In genomic region chr1:163305956-163306355, GRCm38 (mm10) we compare ENCODE assay signal across 16 mouse cellular contexts. TPM values are rescaled to one million over a fixed set of nuclear protein-coding genes. Genes with fewer than 3 reads are reported as not detected.
DNase-seq lines count a peak whose midpoint lies in the region; ATAC-seq and TF ChIP-seq lines count a peak whose summit lies in the region.
"Had no signal": no experiment of that assay in that cellular context is flagged by ENCODE, and none has a peak within 500 bp of the region (broad histone marks: within the 10 kb centered on the region; RNA-seq: fewer than 3 reads in every experiment).

No protein-coding gene starts in this region.

- ATAC-seq in heart, postnatal 0 days (ENCODE audit: insufficient read depth, low read depth), result no peak
- no peak for ATAC-seq in embryonic facial prominence, embryonic 11.5 days (replicated peaks; ENCODE audit: insufficient number of reproducible peaks, low FRiP score, low TSS enrichment, low read depth)
- ATAC-seq in stomach, postnatal 0 days (ENCODE audit: low FRiP score, low TSS enrichment), result no peak
- no peak for ATAC-seq in megakaryocyte, adult 5-6 weeks (ENCODE audit: poor library complexity, severe bottlenecking)
- ATAC-seq: CD4-positive, CD25-positive, alpha-beta regulatory T cell, adult 4 months; inflammation-experienced regulatory T-cells, adult 6 months had no signal

- peaks cover 32% of the 10 kb centered on the region for H3K27me3 ChIP-seq in heart, postnatal 0 days (ENCODE audit: control insufficient read depth, insufficient read depth, low read length)
- H3K27me3 ChIP-seq in embryonic facial prominence, embryonic 11.5 days (ENCODE audit: control insufficient read depth, insufficient read depth, low read length), result no peaks in the 10 kb centered on the region
- H3K27me3 ChIP-seq in stomach, postnatal 0 days (ENCODE audit: control insufficient read depth, insufficient read depth, low read length), result peaks cover 10% of the 10 kb centered on the region; the same call in 1 of the 2 replicates

- 40% methylated on average over 1 of the region's 1 CpGs for WGBS in heart, postnatal 0 days
- WGBS in embryonic facial prominence, embryonic 11.5 days, result 27% methylated on average over 1 of the region's 1 CpGs
- WGBS in stomach, postnatal 0 days, result 64% methylated on average over 1 of the region's 1 CpGs

- peaks cover 5% of the 10 kb centered on the region; the same call in 1 of the 2 replicates for H3K4me1 ChIP-seq in heart, postnatal 0 days (ENCODE audit: control insufficient read depth, insufficient read depth)
- H3K4me1 ChIP-seq in embryonic facial prominence, embryonic 11.5 days (ENCODE audit: control insufficient read depth, insufficient read depth, low read length), result no peaks in the 10 kb centered on the region; the same call in 1 of the 2 replicates
- H3K4me1 ChIP-seq in stomach, postnatal 0 days (replicated peaks; ENCODE audit: control insufficient read depth, insufficient read depth), result no peaks in the 10 kb centered on the region

- TF ChIP-seq CTCF in heart, postnatal 0 days (IDR thresholded peaks at IDR 0.05; ENCODE audit: low read depth), result peak; percentile 36
- TF ChIP-seq CTCF in stomach, postnatal 0 days (IDR thresholded peaks at IDR 0.05; ENCODE audit: low read depth), result peak; percentile 37

- no peak overlapping the region for H3K4me3 ChIP-seq in heart, postnatal 0 days (ENCODE audit: low read depth, low read length)
- 0 out of 2 replicates have a peak overlapping the region, but pooled peaks have one; percentile 7 for H3K4me3 ChIP-seq in embryonic facial prominence, embryonic 11.5 days (ENCODE audit: low read depth, low read length)
- no peak overlapping the region for H3K4me3 ChIP-seq in stomach, postnatal 0 days (ENCODE audit: low read depth, low read length)
- H3K4me3 ChIP-seq: erythroblast, embryonic 14.5 days; midbrain, embryonic 12.5 days; neural tube, embryonic 13.5 days had no signal

- no peak overlapping the region for H3K27ac ChIP-seq in heart, postnatal 0 days (ENCODE audit: low read depth)
- H3K27ac ChIP-seq in embryonic facial prominence, embryonic 11.5 days (replicated peaks; ENCODE audit: low read depth, low read length), result no peak overlapping the region
- no peak overlapping the region for H3K27ac ChIP-seq in stomach, postnatal 0 days (replicated peaks)
- H3K27ac ChIP-seq: midbrain, embryonic 12.5 days; neural tube, embryonic 13.5 days had no signal

- H3K9me3 ChIP-seq in heart, postnatal 0 days (replicated peaks; ENCODE audit: control insufficient read depth, low read length), result no peaks in the 10 kb centered on the region
- H3K9me3 ChIP-seq in embryonic facial prominence, embryonic 11.5 days (replicated peaks; ENCODE audit: control insufficient read depth, low read length), result no peaks in the 10 kb centered on the region
- no peaks in the 10 kb centered on the region for H3K9me3 ChIP-seq in stomach, postnatal 0 days (ENCODE audit: control insufficient read depth, low read length)
- H3K9me3 ChIP-seq: midbrain, embryonic 12.5 days; neural tube, embryonic 13.5 days had no signal

- DNase-seq in heart, postnatal 0 days (ENCODE audit: low spot score), result no peak
- no peak for DNase-seq in heart, postnatal 36 days
- peak; percentile 16 for DNase-seq in lung, postnatal 10 days
- no peak for DNase-seq in lung, postnatal 25 days (ENCODE audit: low spot score)
- DNase-seq in embryonic facial prominence, embryonic 11.5 days (ENCODE audit: low spot score), result peak; percentile 59
- DNase-seq in stomach, postnatal 0 days (ENCODE audit: low spot score), result no peak
- DNase-seq: cerebellum, adult 2 months; gastrocnemius, postnatal 10 days; lung, adult 2 months; thymus, postnatal 14 days had no signal

- intact Hi-C loops in heart, postnatal 36 days (cut with DNase I), result no loop called here

- TF ChIP-seq EP300 in heart, postnatal 0 days (IDR thresholded peaks at IDR 0.05; ENCODE audit: low read depth), result no peak
- TF ChIP-seq EP300 in stomach, postnatal 0 days (optimal IDR thresholded peaks at IDR 0.05), result no peak

- H3K9ac ChIP-seq in heart, postnatal 0 days (replicated peaks; ENCODE audit: low read depth, low read length), result no peak overlapping the region
- H3K9ac ChIP-seq in embryonic facial prominence, embryonic 11.5 days (replicated peaks; ENCODE audit: low read length), result no peak overlapping the region
- H3K9ac ChIP-seq in stomach, postnatal 0 days (ENCODE audit: low read length), result no peak overlapping the region
- H3K9ac ChIP-seq: midbrain, embryonic 12.5 days; neural tube, embryonic 13.5 days had no signal

- no peak overlapping the region for H3K4me2 ChIP-seq in heart, postnatal 0 days (ENCODE audit: low read depth, low read length)
- H3K4me2 ChIP-seq in embryonic facial prominence, embryonic 11.5 days (ENCODE audit: low read depth, low read length), result no peak overlapping the region
- H3K4me2 ChIP-seq in stomach, postnatal 0 days (replicated peaks; ENCODE audit: low read depth), result no peak overlapping the region
- H3K4me2 ChIP-seq: midbrain, embryonic 12.5 days; neural tube, embryonic 13.5 days had no signal

- no peaks in the 10 kb centered on the region for H3K36me3 ChIP-seq in heart, postnatal 0 days (replicated peaks; ENCODE audit: control insufficient read depth, insufficient read depth, low read length)
- no peaks in the 10 kb centered on the region; the same call in 1 of the 2 replicates for H3K36me3 ChIP-seq in embryonic facial prominence, embryonic 11.5 days (replicated peaks; ENCODE audit: control insufficient read depth, insufficient read depth, low read depth, low read length)
- H3K36me3 ChIP-seq in stomach, postnatal 0 days (ENCODE audit: control insufficient read depth, insufficient read depth, low read length), result no peaks in the 10 kb centered on the region
- H3K36me3 ChIP-seq: midbrain, embryonic 12.5 days; neural tube, embryonic 13.5 days had no signal

RNA-seq across cellular contexts. Expression of gene Prrx1, which starts 7.6 kb away (rescaled TPM):
- 7.1 and 10.3 TPM in 2 replicates for total RNA-seq in heart, postnatal 0 days (2014; rRNA removed; ENCODE audit: low replicate concordance)
- 10.5 and 10.9 TPM in 2 replicates for polyA plus RNA-seq in heart, postnatal 0 days (2015; fragmentation: Nextera tagmentation; extraction: Ambion mirVana)
- total RNA-seq in heart, postnatal 36 days (2021), result 10 to 100 TPM; 33.6 to 34.3 TPM
- 126 and 145 TPM in 2 replicates for polyA plus RNA-seq in embryonic facial prominence, embryonic 11.5 days (2014; fragmentation: Nextera tagmentation; extraction: Ambion mirVana)
- 2.7 and 2.8 TPM in 2 replicates for polyA plus RNA-seq in stomach, postnatal 0 days (2015; fragmentation: Nextera tagmentation; extraction: Ambion mirVana)
- 0.09 and 0.16 TPM in 2 replicates for total RNA-seq in megakaryocyte, adult 5-6 weeks (2015)
- total RNA-seq in megakaryocyte, adult 5-6 weeks (2017), result 0.04 and 0.11 TPM in 2 replicates
- polyA plus RNA-seq: CD4-positive, CD25-positive, alpha-beta regulatory T cell, adult 4 months; erythroblast, embryonic 14.5 days; inflammation-experienced regulatory T-cells, adult 6 months had no signal

Comparison
In these comparisons a context has a peak if more than half of its experiments do, and no peak if none do; other contexts are left out.
1. DNase-seq: peak in lung, postnatal 10 days (single experiment) and embryonic facial prominence, embryonic 11.5 days (single experiment); none in heart, postnatal 0 days (single experiment), heart, postnatal 36 days (0 of 2), lung, postnatal 25 days (single experiment) and stomach, postnatal 0 days (single experiment).